Mouse (Mus musculus): Measurements from ENCODE around the gene Scube1. TPM values are rescaled to one million over a fixed set of nuclear protein-coding genes. Genes with fewer than 3 reads are reported as not detected.
A peak's percentile ranks its signal among the peaks of the same experiment; 100 is the strongest.

The Scube1 gene
- total and polyA plus RNA-seq, 2 experiments from 2014 or later, result 3.3 to 13.4 TPM

DNA sequence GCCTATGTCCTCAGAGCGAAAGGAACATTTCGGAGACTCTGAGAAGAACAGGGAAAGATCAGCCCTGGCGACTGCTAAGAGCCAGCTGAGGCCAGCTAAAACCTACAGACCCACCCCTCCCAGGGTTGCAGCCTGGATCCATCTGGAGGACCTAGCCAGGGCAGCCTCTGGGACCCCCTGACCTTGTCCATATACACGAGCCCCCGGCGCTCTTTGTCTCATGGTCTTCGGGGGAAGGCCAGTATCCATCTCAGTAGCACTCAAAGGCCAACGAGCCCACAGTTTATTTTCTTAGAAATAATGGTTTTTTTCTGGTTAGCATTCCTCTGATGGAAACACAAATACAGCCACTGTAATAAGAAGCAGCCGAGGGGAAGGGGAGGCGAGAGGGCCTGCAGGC lies 12.0 kb downstream of the Scube1 start:
- H3K9me3 ChIP-seq (ENCODE audit: low read length), result no peaks in the 10 kb centered on the region
- DNase-seq (ENCODE audit: low spot score), result no peak
- no peaks in the 10 kb centered on the region for H3K4me1 ChIP-seq (ENCODE audit: insufficient read depth, low read length)
- no peaks in the 10 kb centered on the region for H3K36me3 ChIP-seq (ENCODE audit: insufficient read depth, low read length)
- WGBS, result 86% methylated on average over 10 of the region's 10 CpGs
- H3K27ac ChIP-seq, result no peak overlapping the region
- H3K9ac ChIP-seq (replicated peaks; ENCODE audit: low read length), result no peak overlapping the region
- no peaks in the 10 kb centered on the region for H3K27me3 ChIP-seq (ENCODE audit: insufficient read depth, low read length)
- no peak for ATAC-seq
- no peak overlapping the region for H3K4me2 ChIP-seq (ENCODE audit: low read depth, low read length)
- no peak for TF ChIP-seq CTCF (IDR thresholded peaks at IDR 0.05; ENCODE audit: low read depth)
- H3K4me3 ChIP-seq (ENCODE audit: low read length), result no peak overlapping the region

DNA sequence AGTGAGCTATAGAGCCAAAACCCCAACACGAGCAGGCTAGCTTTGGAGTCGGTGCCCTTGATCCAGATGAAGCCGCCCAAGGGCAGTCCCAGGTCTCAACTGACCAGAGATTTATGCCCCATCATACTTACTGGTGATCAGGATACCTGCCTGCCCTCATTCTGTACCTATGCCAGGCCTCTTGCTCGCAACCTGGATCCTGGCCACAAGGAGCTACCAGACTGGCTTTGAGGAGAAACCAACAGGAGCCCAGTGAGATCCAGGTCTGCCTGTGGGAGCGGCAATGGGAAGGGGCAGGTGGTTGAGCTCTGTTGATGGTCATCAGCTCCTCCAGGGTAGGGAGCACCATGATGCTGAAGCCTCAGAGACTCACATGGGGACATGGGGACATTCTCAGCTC lies 12.5 kb downstream of the Scube1 start:
- DNase-seq (ENCODE audit: low spot score) (no peak), ATAC-seq (no peak)
- H3K27ac ChIP-seq, result no peak overlapping the region
- H3K9ac ChIP-seq (replicated peaks; ENCODE audit: low read length), result no peak overlapping the region
- no peaks in the 10 kb centered on the region for H3K4me1 ChIP-seq (ENCODE audit: insufficient read depth, low read length)
- H3K36me3 ChIP-seq (ENCODE audit: insufficient read depth, low read length), result no peaks in the 10 kb centered on the region
- H3K9me3 ChIP-seq (ENCODE audit: low read length), result no peaks in the 10 kb centered on the region
- H3K4me3 ChIP-seq (ENCODE audit: low read length), result no peak overlapping the region
- TF ChIP-seq CTCF (IDR thresholded peaks at IDR 0.05; ENCODE audit: low read depth), result no peak
- 90% methylated on average over 5 of the region's 5 CpGs for WGBS
- H3K4me2 ChIP-seq (ENCODE audit: low read depth, low read length), result no peak overlapping the region
- H3K27me3 ChIP-seq (ENCODE audit: insufficient read depth, low read length), result no peaks in the 10 kb centered on the region

DNA sequence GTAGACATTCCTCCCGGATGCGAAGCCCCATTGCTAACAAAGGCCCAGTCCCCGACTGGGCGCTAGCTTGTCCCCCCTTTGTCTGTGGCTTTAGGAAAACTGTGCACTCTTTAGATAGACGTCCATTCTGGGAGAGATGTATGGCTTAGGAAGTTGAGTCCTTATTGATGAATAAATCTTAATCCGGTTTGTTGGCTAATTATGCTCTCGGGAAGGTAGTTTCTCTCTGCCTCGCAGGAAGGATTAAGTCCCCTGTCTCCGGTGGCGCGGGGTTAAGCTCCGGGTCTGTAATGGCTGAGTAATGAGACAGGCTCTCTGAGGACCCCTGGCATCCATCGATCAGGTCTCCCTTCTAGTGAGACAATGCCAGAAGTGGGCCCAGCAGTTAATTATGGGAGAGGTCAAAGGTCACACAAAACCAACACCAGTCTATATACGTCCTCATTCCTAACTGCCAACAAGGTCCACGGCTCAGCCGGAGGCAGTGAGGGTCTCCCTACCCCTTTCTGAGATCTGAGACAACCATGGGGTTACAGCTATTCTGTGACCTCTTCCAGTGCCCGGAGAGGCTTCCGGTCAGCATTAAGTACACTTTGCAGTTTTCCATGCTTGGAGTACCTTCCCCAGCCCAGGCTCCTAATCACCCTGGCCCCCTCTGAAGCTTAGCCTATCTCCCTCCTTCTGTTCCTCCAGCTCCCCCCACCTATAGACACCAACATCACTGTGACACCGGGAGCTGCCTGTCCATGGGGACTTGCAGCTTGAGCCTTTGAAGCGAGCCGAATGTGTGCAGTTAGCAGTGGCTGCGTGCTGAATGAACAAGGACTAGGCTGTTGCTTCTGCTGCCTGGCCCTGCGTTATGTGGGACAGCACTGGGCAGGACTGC lies 14.7 kb downstream of the Scube1 start:
- no peak overlapping the region for H3K4me3 ChIP-seq (ENCODE audit: low read length)
- H3K4me1 ChIP-seq (ENCODE audit: insufficient read depth, low read length), result 0 out of 2 replicates have a peak, but pooled peaks cover 8% of the 10 kb centered on the region
- no peak overlapping the region for H3K9ac ChIP-seq (replicated peaks; ENCODE audit: low read length)
- TF ChIP-seq CTCF (IDR thresholded peaks at IDR 0.05; ENCODE audit: low read depth), result no peak
- H3K4me2 ChIP-seq (ENCODE audit: low read depth, low read length), result no peak overlapping the region
- no peaks in the 10 kb centered on the region for H3K36me3 ChIP-seq (ENCODE audit: insufficient read depth, low read length)
- 31% methylated on average over 23 of the region's 23 CpGs for WGBS
- DNase-seq (ENCODE audit: low spot score), result no peak
- no peak for ATAC-seq
- H3K27me3 ChIP-seq (ENCODE audit: insufficient read depth, low read length), result no peaks in the 10 kb centered on the region
- H3K27ac ChIP-seq, result no peak overlapping the region
- H3K9me3 ChIP-seq (ENCODE audit: low read length), result no peaks in the 10 kb centered on the region

DNA sequence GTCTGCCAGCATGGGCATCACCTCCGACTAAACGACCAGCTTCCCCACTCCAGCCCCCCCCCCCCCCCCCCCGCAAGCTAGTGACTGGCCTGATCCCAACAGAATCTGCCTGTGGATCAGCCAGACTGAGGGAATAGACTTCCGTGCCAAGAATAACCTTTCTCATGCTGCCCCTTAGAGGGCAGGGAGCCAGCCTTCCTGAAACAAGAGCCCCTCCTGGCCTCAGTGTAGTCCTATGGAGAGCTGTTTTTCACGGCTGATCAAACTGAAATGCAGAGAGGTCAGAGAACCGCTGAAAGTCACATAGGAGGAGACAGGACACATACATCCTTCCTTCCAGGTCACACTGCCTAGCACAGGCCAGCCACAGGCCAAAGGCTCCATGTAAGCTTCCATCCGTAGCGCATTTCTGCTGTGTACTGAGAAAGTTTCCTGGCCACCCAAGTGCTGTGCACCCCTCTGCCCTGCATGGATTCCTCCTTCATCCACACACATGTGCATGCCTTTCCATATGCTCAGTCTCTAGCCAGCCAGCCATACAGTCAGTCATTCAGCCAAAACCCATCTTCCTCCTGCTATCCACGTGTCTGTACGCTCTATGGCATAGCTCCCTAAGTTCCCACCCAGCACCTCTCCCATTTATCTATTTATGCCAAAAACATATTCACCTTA lies 18.2 kb downstream of the Scube1 start:
- WGBS, result 19% methylated on average over 10 of the region's 10 CpGs
- H3K9me3 ChIP-seq (ENCODE audit: low read length), result no peaks in the 10 kb centered on the region
- H3K36me3 ChIP-seq (ENCODE audit: insufficient read depth, low read length), result no peaks in the 10 kb centered on the region
- no peak overlapping the region for H3K4me3 ChIP-seq (ENCODE audit: low read length)
- no peak overlapping the region for H3K9ac ChIP-seq (replicated peaks; ENCODE audit: low read length)
- peak; percentile 73 for ATAC-seq
- H3K4me1 ChIP-seq (ENCODE audit: insufficient read depth, low read length), result 0 out of 2 replicates have a peak, but pooled peaks cover 8% of the 10 kb centered on the region
- H3K27ac ChIP-seq, result no peak overlapping the region
- TF ChIP-seq CTCF (IDR thresholded peaks at IDR 0.05; ENCODE audit: low read depth), result no peak
- H3K4me2 ChIP-seq (ENCODE audit: low read depth, low read length), result no peak overlapping the region
- peak; percentile 84 for DNase-seq (ENCODE audit: low spot score)
- no peaks in the 10 kb centered on the region for H3K27me3 ChIP-seq (ENCODE audit: insufficient read depth, low read length)

DNA sequence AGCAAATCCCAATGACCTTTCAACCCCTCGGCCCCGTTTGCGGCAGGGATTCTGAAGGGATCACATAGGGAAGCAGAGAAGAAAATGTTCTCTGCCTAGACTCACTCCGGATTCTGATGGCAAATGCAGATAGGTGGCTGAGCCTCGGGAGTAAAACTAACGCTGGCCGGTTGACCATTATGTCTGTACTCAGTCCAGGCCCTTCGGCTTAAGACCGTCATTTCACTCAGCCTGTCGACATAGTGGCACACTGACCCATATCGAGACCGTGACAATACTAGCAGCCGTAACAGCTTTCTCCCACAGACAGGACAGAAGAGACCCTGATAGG lies 24.3 kb downstream of the Scube1 start:
- no peak overlapping the region for H3K27ac ChIP-seq
- WGBS, result 38% methylated on average over 13 of the region's 13 CpGs
- no peaks in the 10 kb centered on the region for H3K9me3 ChIP-seq (ENCODE audit: low read length)
- ATAC-seq (no peak), DNase-seq (ENCODE audit: low spot score) (no peak)
- no peak for TF ChIP-seq CTCF (IDR thresholded peaks at IDR 0.05; ENCODE audit: low read depth)
- H3K36me3 ChIP-seq (ENCODE audit: insufficient read depth, low read length), result no peaks in the 10 kb centered on the region
- no peak overlapping the region for H3K4me3 ChIP-seq (ENCODE audit: low read length)
- H3K27me3 ChIP-seq (ENCODE audit: insufficient read depth, low read length), result no peaks in the 10 kb centered on the region; the same call in 1 of the 2 replicates
- H3K4me2 ChIP-seq (ENCODE audit: low read depth, low read length), result no peak overlapping the region
- no peak overlapping the region for H3K9ac ChIP-seq (replicated peaks; ENCODE audit: low read length)
- H3K4me1 ChIP-seq (ENCODE audit: insufficient read depth, low read length), result no peaks in the 10 kb centered on the region; the same call in 1 of the 2 replicates

DNA sequence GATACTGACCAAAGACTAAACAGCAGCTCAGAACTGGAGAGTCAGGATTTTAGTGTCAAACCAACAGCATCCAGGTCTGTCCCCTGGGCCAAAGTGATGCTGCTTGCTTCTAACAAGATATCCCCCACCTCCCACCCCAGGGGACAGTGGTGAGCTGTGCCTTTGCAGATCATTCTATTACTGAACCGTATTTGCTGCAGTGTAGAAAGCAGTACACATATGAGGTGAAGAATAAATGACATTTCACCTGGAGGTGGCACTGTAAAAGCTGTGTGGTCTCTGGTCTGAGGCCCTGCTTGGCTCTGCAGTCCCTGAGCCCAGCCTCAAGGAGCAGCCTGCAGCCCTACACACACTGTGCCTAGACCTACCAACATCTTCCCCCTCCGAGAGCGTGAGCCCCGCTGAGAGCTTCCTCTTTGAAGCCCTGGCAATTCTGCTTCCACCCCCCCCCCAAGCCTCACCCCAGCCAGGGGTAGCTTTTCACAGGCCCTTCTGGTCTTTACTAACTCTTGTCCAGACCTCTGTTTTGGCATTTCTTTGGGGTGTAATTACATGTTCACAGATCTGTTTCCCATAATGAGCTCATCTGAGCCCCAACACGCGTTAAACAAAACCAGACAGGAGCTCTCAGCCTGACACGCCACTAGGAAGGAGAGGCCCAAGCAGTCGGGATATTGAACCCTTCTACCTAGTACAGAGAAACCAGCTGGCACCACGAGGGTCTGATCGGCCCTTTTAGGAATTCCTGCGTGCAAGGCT lies 24.8 kb downstream of the Scube1 start:
- 34% methylated on average over 11 of the region's 11 CpGs for WGBS
- H3K4me2 ChIP-seq (ENCODE audit: low read depth, low read length), result no peak overlapping the region
- DNase-seq (ENCODE audit: low spot score), result peak; percentile 28
- no peak; the same call in 1 of the 2 replicates for TF ChIP-seq CTCF (IDR thresholded peaks at IDR 0.05; ENCODE audit: low read depth)
- no peaks in the 10 kb centered on the region for H3K9me3 ChIP-seq (ENCODE audit: low read length)
- ATAC-seq, result 0 out of 2 replicates have a peak, but pooled peaks have one; percentile 31
- no peak overlapping the region for H3K4me3 ChIP-seq (ENCODE audit: low read length)
- no peak overlapping the region for H3K9ac ChIP-seq (replicated peaks; ENCODE audit: low read length)
- H3K4me1 ChIP-seq (ENCODE audit: insufficient read depth, low read length), result no peaks in the 10 kb centered on the region; the same call in 1 of the 2 replicates
- H3K27ac ChIP-seq, result no peak overlapping the region
- H3K36me3 ChIP-seq (ENCODE audit: insufficient read depth, low read length), result no peaks in the 10 kb centered on the region
- H3K27me3 ChIP-seq (ENCODE audit: insufficient read depth, low read length), result no peaks in the 10 kb centered on the region; the same call in 1 of the 2 replicates

Measured in hindbrain, postnatal 0 days (tissue).